Mouse (Mus musculus) forebrain, embryonic 12.5 days (tissue): ENCODE results near the gene Yipf1. TPM values are rescaled to one million over a fixed set of nuclear protein-coding genes. Genes with fewer than 3 reads are reported as not detected.

ENCODE experiments used
- ATAC-seq: fragments of 200-750 bp; cut with Nextera tagmentation; 2 replicates; pipeline ENCODE4 v1.8.0; 2017; ENCODE audit warnings: moderate TSS enrichment; ENCODE audit not compliant: low FRiP score
- H3K27ac ChIP-seq: fragments of 300-500 bp; sonication (generic); 2 replicates; pipeline ENCODE4 v1.5.1; 2016; ENCODE audit warnings: mild to moderate bottlenecking
- H3K27me3 ChIP-seq: fragments of 300-500 bp; sonication (generic); 2 replicates; pipeline ENCODE4 v1.6.1; 2016; ENCODE audit warnings: mild to moderate bottlenecking
- H3K36me3 ChIP-seq: fragments of 300-500 bp; sonication (generic); replicated peaks from 2 replicates; pipeline ENCODE4 v1.6.1; 2016; ENCODE audit warnings: mild to moderate bottlenecking
- H3K4me1 ChIP-seq: fragments of 300-500 bp; sonication (generic); 2 replicates; pipeline ENCODE4 v1.6.1; 2016
- H3K4me2 ChIP-seq: fragments of 300-500 bp; sonication (generic); 2 replicates; pipeline ENCODE4 v1.6.1; 2016; ENCODE audit warnings: mild to moderate bottlenecking, moderate library complexity
- H3K4me3 ChIP-seq: fragments of 300-500 bp; sonication (generic); replicated peaks from 2 replicates; pipeline ENCODE4 v1.5.1; 2016; ENCODE audit warnings: mild to moderate bottlenecking
- H3K9ac ChIP-seq: fragments of 300-500 bp; sonication (generic); 2 replicates; pipeline ENCODE4 v1.6.1; 2016; ENCODE audit warnings: mild to moderate bottlenecking
- H3K9me3 ChIP-seq: fragments of 300-500 bp; sonication (generic); 2 replicates; pipeline ENCODE4 v1.6.1; 2016
- WGBS: fragments of 180-500 bp; shearing (Covaris S2); methylation state at CpG from one replicate; pipeline ENCODE4 v1.1.7; 2016; 5-methylcytosine and 5-hydroxymethylcytosine counted together
- polyA plus RNA-seq: library from polyadenylated mRNA; unstranded; fragments of >200 nt; fragmentation: Nextera tagmentation; extraction: Ambion mirVana; gene quantifications from 2 replicates; pipeline ENCODE4 v1.2.1, GENCODE M21; 2016

The Yipf1 gene
- polyA plus RNA-seq, 1 experiment from 2014 or later, result 41.8 TPM

DNA sequence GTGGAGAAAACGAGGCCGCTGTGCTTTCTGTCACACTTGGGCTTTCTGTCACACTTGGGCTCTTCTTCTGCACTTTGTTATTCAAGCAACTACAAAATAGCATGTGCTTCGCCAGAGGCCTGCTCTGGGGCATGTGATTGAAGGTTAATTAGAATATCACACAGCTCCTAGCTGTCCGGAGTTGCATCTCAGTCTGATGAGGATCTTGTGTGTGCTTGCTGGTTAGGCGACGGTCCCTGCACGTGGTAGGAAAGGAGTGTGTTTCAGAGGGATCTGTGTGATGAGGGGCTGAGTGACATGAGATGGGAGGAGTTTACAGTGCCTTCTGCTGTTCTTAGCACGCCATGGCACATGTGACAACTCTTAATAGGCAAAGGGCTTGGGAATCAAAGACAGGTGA, 73.3 kb downstream of the Yipf1 start:
- Histone ChIP-seq H3K9me3 (no peaks in the 10 kb centered on the region), H3K4me1 (no peaks in the 10 kb centered on the region), H3K9ac (no peak overlapping the region), H3K27me3 (no peaks in the 10 kb centered on the region), H3K27ac (no peak overlapping the region), H3K4me2 (no peak overlapping the region), H3K36me3 (peaks cover 87% of the 10 kb centered on the region), H3K4me3 (no peak overlapping the region)
- 93% methylated on average over 8 of the region's 8 CpGs for WGBS
- no peak for ATAC-seq

- Histone ChIP-seq H3K9me3 (no peaks in the 10 kb centered on the region), H3K4me3 (no peak overlapping the region), H3K4me1 (no peaks in the 10 kb centered on the region), H3K36me3 (peaks cover 86% of the 10 kb centered on the region), H3K27me3 (no peaks in the 10 kb centered on the region), H3K27ac (no peak overlapping the region), H3K4me2 (no peak overlapping the region), H3K9ac (no peak overlapping the region)
- ATAC-seq, result no peak
- WGBS, result 97% methylated on average over 2 of the region's 2 CpGs
These were observed 74.1 kb downstream of the Yipf1 start for GRCm38 (mm10) chr4:107388291-107388690.

DNA sequence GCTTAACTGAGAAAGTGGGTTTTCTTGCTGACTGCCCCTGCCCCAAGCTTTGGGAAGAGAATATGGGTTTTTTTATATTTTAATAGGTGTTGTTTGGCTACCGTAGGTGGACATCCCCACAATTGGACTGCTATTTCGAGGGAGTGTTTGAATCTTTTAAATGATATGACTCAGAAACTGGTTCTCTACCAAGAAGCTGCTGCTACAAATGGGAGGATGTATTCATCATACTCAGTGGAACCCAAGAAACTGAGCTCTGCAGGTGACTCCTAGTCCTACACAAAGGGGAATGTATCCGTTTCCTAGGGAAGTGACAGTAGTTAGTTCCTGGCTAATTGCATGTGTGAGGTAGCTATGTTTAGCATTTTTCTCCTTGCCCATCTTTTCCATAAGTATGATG, 75.2 kb downstream of the Yipf1 start:
- WGBS, result 97% methylated on average over 3 of the region's 3 CpGs
- no peak overlapping the region for H3K4me2 ChIP-seq
- no peak for ATAC-seq
- H3K4me1 ChIP-seq, result no peaks in the 10 kb centered on the region
- no peak overlapping the region for H3K27ac ChIP-seq
- no peak overlapping the region for H3K4me3 ChIP-seq
- H3K9me3 ChIP-seq, result no peaks in the 10 kb centered on the region
- H3K36me3 ChIP-seq, result peaks cover 90% of the 10 kb centered on the region
- no peak overlapping the region for H3K9ac ChIP-seq
- H3K27me3 ChIP-seq, result no peaks in the 10 kb centered on the region

DNA sequence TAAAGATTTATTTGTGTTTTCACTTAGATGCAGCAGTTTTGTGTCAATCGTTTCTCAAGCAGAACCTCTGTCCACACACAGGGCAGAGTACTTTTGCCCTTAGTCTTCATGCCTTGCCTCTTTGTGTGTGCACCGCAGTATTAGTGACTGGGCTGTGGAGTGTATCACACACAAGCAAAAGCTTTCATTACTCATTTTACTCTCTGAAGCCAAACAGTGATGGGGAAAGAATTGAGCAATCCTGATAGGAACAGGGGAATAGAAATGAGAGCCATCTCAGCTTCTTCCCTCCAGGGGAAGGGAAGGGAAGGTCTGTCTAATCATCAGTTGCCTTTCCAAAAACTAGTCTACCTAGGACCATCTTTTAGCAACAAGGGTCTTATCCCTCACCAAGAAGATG, 79.6 kb downstream of the Yipf1 start:
- no peak overlapping the region for H3K4me2 ChIP-seq
- H3K27me3 ChIP-seq, result no peaks in the 10 kb centered on the region
- 92% methylated on average over 2 of the region's 2 CpGs for WGBS
- H3K27ac ChIP-seq, result no peak overlapping the region
- no peak overlapping the region for H3K4me3 ChIP-seq
- no peaks in the 10 kb centered on the region for H3K9me3 ChIP-seq
- H3K36me3 ChIP-seq, result peaks cover 78% of the 10 kb centered on the region
- no peak overlapping the region for H3K9ac ChIP-seq
- no peak for ATAC-seq
- no peaks in the 10 kb centered on the region for H3K4me1 ChIP-seq

Other genes starting within 250 kb of the Yipf1 start
- 81.5 and 83.2 TPM in 2 replicates for gene Mrpl37, start 247.5 kb upstream of the Yipf1 start, polyA plus RNA-seq
- gene Cyb5rl, start 247.4 kb upstream of the Yipf1 start, polyA plus RNA-seq, result 6.0 and 7.0 TPM in 2 replicates
- not detected in 2 replicates for gene Cdcp2, start 217.5 kb upstream of the Yipf1 start, polyA plus RNA-seq
- 289 and 296 TPM in 2 replicates for gene Tmem59, start 136.0 kb upstream of the Yipf1 start, polyA plus RNA-seq
- gene Tceanc2, start 135.2 kb upstream of the Yipf1 start, polyA plus RNA-seq, result 22.1 and 26.5 TPM in 2 replicates
- not detected in 2 replicates for gene Ldlrad1, start 105.2 kb upstream of the Yipf1 start, polyA plus RNA-seq
- 74.3 and 79.9 TPM in 2 replicates for gene Lrrc42, start 60.8 kb upstream of the Yipf1 start, polyA plus RNA-seq
- gene Hspb11, start 60.8 kb upstream of the Yipf1 start, polyA plus RNA-seq, result 34.3 and 37.8 TPM in 2 replicates
- not detected in 2 replicates for gene Dio1, start 7.2 kb upstream of the Yipf1 start, polyA plus RNA-seq
- gene Ndc1, start 53.4 kb downstream of the Yipf1 start, polyA plus RNA-seq, result 38.8 and 39.9 TPM in 2 replicates
- gene Glis1, start 120.2 kb downstream of the Yipf1 start, polyA plus RNA-seq, result 3.4 and 3.8 TPM in 2 replicates